Mouse (Mus musculus) stomach, postnatal 0 days (tissue): Measurements from ENCODE around the gene Anapc4. TPM values are rescaled to one million over a fixed set of nuclear protein-coding genes. Genes with fewer than 3 reads are reported as not detected.

Experiments
- ATAC-seq: fragments of 200-750 bp; cut with Nextera tagmentation; 2 replicates; pipeline ENCODE4 v1.8.0; 2017; ENCODE audit not compliant: low FRiP score, low TSS enrichment
- DNase-seq: peaks from one replicate; pipeline ENCODE4 v3.0.0-alpha.2; 2016; ENCODE audit warnings: low spot score
- H3K27ac ChIP-seq: fragments of 300-500 bp; sonication (generic); replicated peaks from 2 replicates; pipeline ENCODE4 v1.5.1; 2014; ENCODE audit warnings: mild to moderate bottlenecking, control low read depth
- H3K27me3 ChIP-seq: fragments of 300-500 bp; sonication (generic); 2 replicates; pipeline ENCODE4 v1.6.1; 2014; ENCODE audit warnings: low read length; ENCODE audit not compliant: control insufficient read depth, insufficient read depth
- H3K36me3 ChIP-seq: fragments of 300-500 bp; sonication (generic); 2 replicates; pipeline ENCODE4 v1.6.1; 2014; ENCODE audit warnings: low read length, mixed read lengths; ENCODE audit not compliant: control insufficient read depth, insufficient read depth
- H3K4me1 ChIP-seq: fragments of 300-500 bp; sonication (generic); replicated peaks from 2 replicates; pipeline ENCODE4 v1.6.1; 2014; ENCODE audit warnings: antibody characterized with exemption; ENCODE audit not compliant: control insufficient read depth, insufficient read depth
- H3K4me2 ChIP-seq: fragments of 300-500 bp; sonication (generic); replicated peaks from 2 replicates; pipeline ENCODE4 v1.6.1; 2014; ENCODE audit warnings: low read depth, mild to moderate bottlenecking, control low read depth, moderate library complexity
- H3K4me3 ChIP-seq: fragments of 300-500 bp; sonication (generic); 2 replicates; pipeline ENCODE4 v1.5.1; 2014; ENCODE audit warnings: low read depth, low read length, control low read depth
- H3K9ac ChIP-seq: fragments of 300-500 bp; sonication (generic); 2 replicates; pipeline ENCODE4 v1.6.1; 2014; ENCODE audit warnings: mild to moderate bottlenecking, low read length, control low read depth, mixed read lengths
- H3K9me3 ChIP-seq: fragments of 300-500 bp; sonication (generic); 2 replicates; pipeline ENCODE4 v1.6.1; 2016; ENCODE audit warnings: low read length; ENCODE audit not compliant: control insufficient read depth
- CTCF ChIP-seq: IDR thresholded peaks from 2 replicates; pipeline ENCODE4 v1.5.1; 2016; ENCODE audit warnings: antibody characterized with exemption, low read depth, mild to moderate bottlenecking, moderate library complexity
- EP300 ChIP-seq: optimal IDR thresholded peaks from 2 replicates; pipeline ENCODE3; 2016; ENCODE audit warnings: antibody characterized with exemption
- WGBS: fragments of 180-500 bp; shearing (Covaris S2); extraction: QIAGEN DNeasy Blood & Tissue Kit; methylation state at CpG from one replicate; pipeline ENCODE4 v1.1.7; 2014; 5-methylcytosine and 5-hydroxymethylcytosine counted together
- polyA plus RNA-seq: library from polyadenylated mRNA; unstranded; fragments of >200 nt; fragmentation: Nextera tagmentation; extraction: Ambion mirVana; gene quantifications from 2 replicates; pipeline ENCODE4 v1.2.1, GENCODE M21; 2015

The Anapc4 gene
- polyA plus RNA-seq, 1 experiment from 2014 or later, result 37.3 TPM

DNA sequence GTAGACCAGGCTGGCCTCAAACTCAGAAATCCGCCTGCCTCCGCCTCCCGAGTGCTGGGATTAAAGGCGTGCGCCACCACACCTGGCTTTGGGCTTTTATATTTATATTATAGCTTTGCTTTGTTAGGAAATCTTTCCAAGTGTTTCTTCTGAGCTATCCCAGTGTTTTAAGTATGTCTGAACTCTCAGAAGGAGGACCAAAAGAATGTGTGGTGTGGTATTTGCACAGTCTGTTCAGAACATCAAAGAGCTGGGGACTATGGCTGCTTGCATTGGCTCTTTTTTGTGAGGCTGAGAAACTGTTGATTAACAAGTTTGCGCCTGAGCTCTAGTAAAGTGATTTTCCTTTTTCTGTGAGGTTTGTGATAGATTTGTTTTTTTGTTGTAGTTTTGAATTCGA lies 10.5 kb downstream of the Anapc4 start:
- H3K4me1 ChIP-seq, result no peaks in the 10 kb centered on the region
- H3K4me2 ChIP-seq, result no peak overlapping the region
- no peak for TF ChIP-seq EP300
- no peak for TF ChIP-seq CTCF
- no peak for DNase-seq
- 72% methylated on average over 7 of the region's 7 CpGs for WGBS
- no peaks in the 10 kb centered on the region for H3K27me3 ChIP-seq
- no peaks in the 10 kb centered on the region for H3K9me3 ChIP-seq
- H3K27ac ChIP-seq, result no peak overlapping the region
- H3K36me3 ChIP-seq, result peaks cover 17% of the 10 kb centered on the region
- ATAC-seq, result no peak
- no peak overlapping the region for H3K9ac ChIP-seq
- no peak overlapping the region for H3K4me3 ChIP-seq

DNA sequence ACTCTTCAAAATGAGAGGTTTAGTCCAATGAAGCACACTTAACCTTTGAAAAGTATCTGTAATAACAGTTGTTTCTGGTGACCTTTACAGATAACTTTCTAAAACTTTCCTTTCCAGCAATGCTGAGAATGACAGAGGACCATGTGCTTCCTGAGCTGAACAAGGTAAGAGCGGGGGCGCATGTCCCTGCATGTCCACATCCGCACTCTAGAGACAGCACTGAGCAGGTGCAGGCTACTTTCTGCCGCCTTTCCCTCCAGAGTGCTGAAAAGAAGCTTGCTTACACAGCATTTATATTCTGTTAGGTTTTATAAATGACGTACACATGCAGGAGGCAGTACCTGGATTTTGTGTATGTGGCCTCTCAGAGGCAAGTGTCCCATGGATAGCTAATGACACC lies 21.9 kb downstream of the Anapc4 start:
- no peak for DNase-seq
- TF ChIP-seq CTCF, result peak; percentile 51
- no peak for TF ChIP-seq EP300
- Histone ChIP-seq H3K4me3 (no peak overlapping the region), H3K27me3 (no peaks in the 10 kb centered on the region), H3K9me3 (no peaks in the 10 kb centered on the region), H3K4me1 (no peaks in the 10 kb centered on the region), H3K27ac (no peak overlapping the region), H3K9ac (no peak overlapping the region), H3K36me3 (peaks cover 21% of the 10 kb centered on the region), H3K4me2 (no peak overlapping the region)
- ATAC-seq, result no peak
- 78% methylated on average over 5 of the region's 5 CpGs for WGBS

DNA sequence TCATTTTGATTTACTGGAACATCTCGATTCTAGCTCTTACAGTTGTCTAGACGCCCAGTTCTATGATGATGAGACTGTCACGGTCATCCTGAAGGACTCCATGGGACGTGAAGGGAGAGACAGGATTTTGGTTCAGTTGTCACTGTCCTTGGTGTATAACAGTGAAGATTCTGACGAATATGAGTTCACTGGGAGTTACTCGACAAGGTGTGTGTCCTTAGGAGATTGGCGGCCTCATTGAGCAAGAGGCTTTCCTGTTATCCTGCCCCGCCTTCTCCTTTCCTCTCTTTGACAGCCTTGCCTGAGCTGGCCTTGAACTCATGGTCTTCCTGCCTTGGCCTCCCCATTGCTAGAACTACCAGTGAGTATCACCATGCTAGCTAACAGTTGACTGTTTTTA lies 30.6 kb downstream of the Anapc4 start:
- ATAC-seq (no peak), DNase-seq (no peak)
- 84% methylated on average over 8 of the region's 8 CpGs for WGBS
- TF ChIP-seq EP300 (no peak), CTCF (no peak)
- H3K36me3 ChIP-seq, result peaks cover 26% of the 10 kb centered on the region
- H3K4me3 ChIP-seq, result no peak overlapping the region
- H3K4me2 ChIP-seq, result no peak overlapping the region
- no peaks in the 10 kb centered on the region for H3K27me3 ChIP-seq
- H3K4me1 ChIP-seq, result no peaks in the 10 kb centered on the region
- no peak overlapping the region for H3K9ac ChIP-seq
- H3K27ac ChIP-seq, result no peak overlapping the region
- H3K9me3 ChIP-seq, result no peaks in the 10 kb centered on the region

DNA sequence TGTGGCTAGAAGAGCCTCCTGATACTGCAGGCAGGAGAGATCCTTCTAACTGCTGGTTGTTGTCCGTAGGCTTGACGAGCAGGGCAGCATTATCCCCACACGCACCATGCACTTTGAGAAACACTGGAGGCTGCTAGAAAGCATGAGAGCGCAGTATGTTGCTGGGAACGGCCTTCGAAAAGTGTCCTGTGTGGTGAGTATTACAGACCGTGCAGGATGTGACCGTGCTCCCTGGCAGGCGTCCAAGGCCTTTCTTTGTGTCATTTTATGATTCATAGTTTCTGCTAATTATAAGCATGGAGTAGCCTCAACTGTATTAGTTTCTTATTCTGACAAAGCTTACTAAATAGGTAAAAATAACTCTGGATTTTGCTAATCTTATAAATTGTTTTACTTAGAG lies 32.0 kb downstream of the Anapc4 start:
- no peaks in the 10 kb centered on the region for H3K4me1 ChIP-seq
- 0 out of 2 replicates have a peak, but pooled peaks have one; percentile 26 for ATAC-seq
- no peak overlapping the region for H3K9ac ChIP-seq
- DNase-seq, result peak; percentile 32
- H3K4me2 ChIP-seq, result no peak overlapping the region
- no peaks in the 10 kb centered on the region for H3K9me3 ChIP-seq
- 35% methylated on average over 9 of the region's 9 CpGs for whole genome bisulfite sequencing
- TF ChIP-seq EP300 (no peak), CTCF (no peak)
- no peak overlapping the region for H3K27ac ChIP-seq
- H3K4me3 ChIP-seq, result no peak overlapping the region
- H3K36me3 ChIP-seq, result peaks cover 23% of the 10 kb centered on the region
- no peaks in the 10 kb centered on the region for H3K27me3 ChIP-seq

DNA sequence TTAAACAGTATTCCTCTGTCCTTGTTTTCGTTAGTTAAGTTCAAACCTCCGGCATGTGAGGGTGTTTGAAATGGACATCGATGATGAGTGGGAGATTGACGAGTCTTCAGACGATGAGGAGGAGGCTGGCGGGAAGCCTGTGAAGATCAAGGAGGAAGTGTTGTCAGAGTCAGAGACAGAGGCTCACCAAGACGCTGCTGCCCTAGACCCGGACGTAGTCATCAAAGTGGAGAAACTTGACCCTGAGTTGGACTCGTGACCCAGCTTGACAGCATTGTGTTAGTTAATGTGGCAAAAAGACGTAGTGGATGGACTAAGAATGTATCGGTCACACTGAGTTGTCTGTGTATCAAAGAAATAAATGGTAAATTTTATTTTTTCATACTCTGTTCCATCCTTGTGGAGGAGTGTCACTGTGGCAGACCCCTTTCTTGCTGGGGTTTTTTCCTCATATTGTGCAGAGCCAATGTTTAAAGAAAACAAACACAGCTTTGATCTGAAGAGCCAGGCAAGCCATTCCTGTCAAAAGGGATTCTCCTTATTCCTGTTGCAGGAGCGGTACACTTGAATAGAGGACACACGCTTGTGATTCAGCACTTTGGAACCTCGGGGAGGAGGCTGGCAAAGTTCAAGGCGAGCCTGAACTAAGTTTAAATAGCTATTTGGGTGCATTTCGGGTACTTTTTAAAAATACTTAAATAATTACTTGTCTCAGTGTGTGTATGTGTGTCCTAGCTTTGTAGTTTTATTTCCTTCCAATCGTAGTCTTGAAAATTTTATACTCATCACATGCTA lies 32.7 kb downstream of the Anapc4 start:
- ATAC-seq, result no peak
- H3K27ac ChIP-seq, result no peak overlapping the region
- no peak overlapping the region for H3K4me2 ChIP-seq
- H3K9me3 ChIP-seq, result no peaks in the 10 kb centered on the region
- no peak for DNase-seq
- H3K9ac ChIP-seq, result no peak overlapping the region
- no peak for TF ChIP-seq EP300
- TF ChIP-seq CTCF, result no peak
- H3K36me3 ChIP-seq, result peaks cover 18% of the 10 kb centered on the region
- WGBS, result 84% methylated on average over 18 of the region's 18 CpGs
- no peak overlapping the region for H3K4me3 ChIP-seq
- H3K4me1 ChIP-seq, result no peaks in the 10 kb centered on the region
- H3K27me3 ChIP-seq, result no peaks in the 10 kb centered on the region

DNA sequence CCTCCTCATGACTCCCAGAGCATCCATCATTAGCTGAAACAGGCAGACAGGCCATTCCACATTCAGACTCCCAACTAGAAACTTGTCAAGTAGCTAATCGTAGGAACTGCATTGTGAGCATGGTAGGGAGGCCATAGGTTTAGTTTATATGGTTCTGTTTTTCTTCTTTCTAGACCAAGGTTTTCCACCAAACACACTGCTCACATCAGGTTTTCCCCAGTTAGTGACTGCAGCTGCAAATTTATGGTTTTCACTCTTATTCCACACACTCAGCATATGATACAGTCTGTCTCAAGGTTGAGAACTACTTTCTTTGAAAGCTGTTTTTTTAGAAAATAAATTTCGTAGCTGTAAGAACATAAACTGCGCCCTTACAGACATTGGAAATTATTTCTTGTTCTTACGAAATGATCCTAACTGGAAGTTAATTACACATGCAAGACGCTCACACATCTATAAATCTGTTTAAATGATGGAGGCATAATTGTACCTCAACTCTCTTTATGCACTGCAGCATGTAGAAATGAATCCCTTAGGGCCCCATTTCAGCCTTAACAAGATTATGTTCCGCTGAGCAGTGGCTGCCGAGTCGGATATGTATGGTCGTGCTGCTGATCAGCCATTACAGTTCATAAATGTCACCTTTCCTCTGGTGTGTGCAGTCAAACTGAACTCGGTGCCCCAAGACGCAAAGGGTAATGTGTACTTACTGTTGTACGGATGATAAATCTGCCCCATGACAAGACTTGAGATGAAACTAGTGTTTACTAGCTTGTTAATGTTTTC lies 35.3 kb downstream of the Anapc4 start:
- H3K27me3 ChIP-seq, result no peaks in the 10 kb centered on the region
- DNase-seq, result no peak
- H3K4me1 ChIP-seq, result no peaks in the 10 kb centered on the region
- no peak for TF ChIP-seq CTCF
- no peak for TF ChIP-seq EP300
- H3K36me3 ChIP-seq, result peaks cover 9% of the 10 kb centered on the region; the same call in 1 of the 2 replicates
- H3K27ac ChIP-seq, result no peak overlapping the region
- H3K9me3 ChIP-seq, result no peaks in the 10 kb centered on the region
- ATAC-seq, result no peak
- H3K9ac ChIP-seq, result no peak overlapping the region
- H3K4me2 ChIP-seq, result no peak overlapping the region
- H3K4me3 ChIP-seq, result no peak overlapping the region
- 76% methylated on average over 12 of the region's 12 CpGs for WGBS
